23 mouse cellular contexts compared by ENCODE assay signal in genomic region chr12:112335641-112336040, GRCm38 (mm10).
A peak's percentile ranks its signal among the peaks of the same experiment; 100 is the strongest.
DNase-seq lines count a peak whose midpoint lies in the region; ATAC-seq lines count a peak whose summit lies in the region.
"Had no signal": no experiment of that assay in that cellular context is flagged by ENCODE, and none has a peak within 500 bp of the region (broad histone marks: within the 10 kb centered on the region; RNA-seq: fewer than 3 reads in every experiment).

No protein-coding gene starts in this region.

- no peaks in the 10 kb centered on the region for H3K9me3 ChIP-seq in hindbrain, embryonic 10.5 days
- H3K9me3 ChIP-seq in hindbrain, embryonic 16.5 days (ENCODE audit: control insufficient read depth, low read length), result no peaks in the 10 kb centered on the region
- no peaks in the 10 kb centered on the region for H3K9me3 ChIP-seq in forebrain, embryonic 12.5 days
- no peaks in the 10 kb centered on the region for H3K9me3 ChIP-seq in hindbrain, embryonic 14.5 days (ENCODE audit: control insufficient read depth, low read length)
- H3K9me3 ChIP-seq in midbrain, embryonic 15.5 days, result no peaks in the 10 kb centered on the region
- H3K9me3 ChIP-seq: G1E; limb, embryonic 15.5 days; liver, embryonic 15.5 days; neural tube, embryonic 12.5 days had no signal

- no peak overlapping the region for H3K9ac ChIP-seq in hindbrain, embryonic 16.5 days (ENCODE audit: low read depth, low read length)
- H3K9ac ChIP-seq in forebrain, embryonic 12.5 days, result no peak overlapping the region
- no peak overlapping the region for H3K9ac ChIP-seq in hindbrain, embryonic 14.5 days
- H3K9ac ChIP-seq in midbrain, embryonic 15.5 days, result no peak overlapping the region
- H3K9ac ChIP-seq: limb, embryonic 15.5 days; liver, embryonic 15.5 days; neural tube, embryonic 12.5 days had no signal

- no peak overlapping the region for H3K4me2 ChIP-seq in hindbrain, embryonic 16.5 days (ENCODE audit: low read length)
- H3K4me2 ChIP-seq in forebrain, embryonic 12.5 days, result no peak overlapping the region
- no peak overlapping the region for H3K4me2 ChIP-seq in hindbrain, embryonic 14.5 days (replicated peaks)
- H3K4me2 ChIP-seq in midbrain, embryonic 15.5 days, result no peak overlapping the region
- H3K4me2 ChIP-seq: heart, embryonic 11.5 days; limb, embryonic 15.5 days; liver, embryonic 15.5 days; neural tube, embryonic 12.5 days had no signal

- no peak for ATAC-seq in hindbrain, embryonic 16.5 days
- ATAC-seq in forebrain, embryonic 12.5 days (ENCODE audit: low FRiP score), result no peak
- no peak for ATAC-seq in hindbrain, embryonic 14.5 days (ENCODE audit: low FRiP score)
- no peak for ATAC-seq in midbrain, embryonic 15.5 days (replicated peaks)
- ATAC-seq: activated CD4-positive, CD25-positive, alpha-beta regulatory T cell, adult 4 months; inflammation-experienced regulatory T-cells, adult 6 months had no signal

- H3K4me3 ChIP-seq in hindbrain, embryonic 10.5 days, result no peak overlapping the region
- no peak overlapping the region for H3K4me3 ChIP-seq in hindbrain, embryonic 16.5 days (ENCODE audit: low read length)
- H3K4me3 ChIP-seq in forebrain, embryonic 12.5 days (replicated peaks), result no peak overlapping the region
- no peak overlapping the region for H3K4me3 ChIP-seq in hindbrain, embryonic 14.5 days (replicated peaks; ENCODE audit: low read length)
- H3K4me3 ChIP-seq in midbrain, embryonic 15.5 days, result no peak overlapping the region
- H3K4me3 ChIP-seq: gastrocnemius, adult 2 months; limb, embryonic 15.5 days; liver, embryonic 15.5 days; neural tube, embryonic 12.5 days had no signal

- no peaks in the 10 kb centered on the region for H3K36me3 ChIP-seq in hindbrain, embryonic 10.5 days
- no peaks in the 10 kb centered on the region for H3K36me3 ChIP-seq in hindbrain, embryonic 16.5 days (ENCODE audit: control insufficient read depth, insufficient read depth, low read length)
- H3K36me3 ChIP-seq in forebrain, embryonic 12.5 days (replicated peaks), result no peaks in the 10 kb centered on the region
- H3K36me3 ChIP-seq in hindbrain, embryonic 14.5 days (replicated peaks; ENCODE audit: control insufficient read depth, insufficient read depth), result no peaks in the 10 kb centered on the region
- no peaks in the 10 kb centered on the region for H3K36me3 ChIP-seq in midbrain, embryonic 15.5 days (replicated peaks)
- H3K36me3 ChIP-seq: G1E; limb, embryonic 15.5 days; liver, embryonic 15.5 days; neural tube, embryonic 12.5 days had no signal

- WGBS in hindbrain, embryonic 10.5 days, result 75% methylated on average over 7 of the region's 7 CpGs
- 49% methylated on average over 7 of the region's 7 CpGs for WGBS in hindbrain, embryonic 16.5 days
- WGBS in forebrain, embryonic 12.5 days, result 32% methylated on average over 7 of the region's 7 CpGs
- 32% methylated on average over 7 of the region's 7 CpGs for WGBS in hindbrain, embryonic 14.5 days
- WGBS in midbrain, embryonic 15.5 days, result 39% methylated on average over 7 of the region's 7 CpGs

- H3K27ac ChIP-seq in hindbrain, embryonic 10.5 days, result peak overlapping the region; percentile 89
- no peak overlapping the region for H3K27ac ChIP-seq in hindbrain, embryonic 16.5 days (ENCODE audit: low read depth, low read length)
- H3K27ac ChIP-seq in forebrain, embryonic 12.5 days, result peak overlapping the region; percentile 98
- peak overlapping the region; percentile 76 for H3K27ac ChIP-seq in hindbrain, embryonic 14.5 days
- peak overlapping the region; percentile 77 for H3K27ac ChIP-seq in midbrain, embryonic 15.5 days
- H3K27ac ChIP-seq: gastrocnemius, adult 2 months; limb, embryonic 15.5 days; liver, embryonic 15.5 days; macrophage; neural tube, embryonic 12.5 days; stomach, postnatal 0 days had no signal

- peaks cover 46% of the 10 kb centered on the region for H3K27me3 ChIP-seq in hindbrain, embryonic 10.5 days (ENCODE audit: insufficient read depth, poor library complexity, severe bottlenecking)
- H3K27me3 ChIP-seq in hindbrain, embryonic 16.5 days (replicated peaks; ENCODE audit: control insufficient read depth, insufficient read depth, low read length), result no peaks in the 10 kb centered on the region
- H3K27me3 ChIP-seq in forebrain, embryonic 12.5 days, result 0 out of 2 replicates have a peak, but pooled peaks cover 4% of the 10 kb centered on the region
- H3K27me3 ChIP-seq in hindbrain, embryonic 14.5 days (ENCODE audit: control insufficient read depth, insufficient read depth, low read length), result no peaks in the 10 kb centered on the region
- H3K27me3 ChIP-seq in midbrain, embryonic 15.5 days (replicated peaks), result no peaks in the 10 kb centered on the region
- H3K27me3 ChIP-seq: liver, embryonic 15.5 days had no signal

- peaks cover 93% of the 10 kb centered on the region for H3K4me1 ChIP-seq in hindbrain, embryonic 10.5 days (replicated peaks)
- peaks cover 66% of the 10 kb centered on the region for H3K4me1 ChIP-seq in hindbrain, embryonic 16.5 days (ENCODE audit: control insufficient read depth, insufficient read depth, low read depth, low read length)
- H3K4me1 ChIP-seq in forebrain, embryonic 12.5 days, result peaks cover 87% of the 10 kb centered on the region
- H3K4me1 ChIP-seq in hindbrain, embryonic 14.5 days (replicated peaks; ENCODE audit: control insufficient read depth, insufficient read depth, low read length), result peaks cover 76% of the 10 kb centered on the region
- peaks cover 80% of the 10 kb centered on the region for H3K4me1 ChIP-seq in midbrain, embryonic 15.5 days
- H3K4me1 ChIP-seq: liver, embryonic 15.5 days had no signal

- DNase-seq in hindbrain, embryonic 10.5 days (ENCODE audit: low spot score), result no peak
- no peak for DNase-seq in hindbrain, embryonic 14.5 days (ENCODE audit: low spot score)
- no peak for DNase-seq in heart, adult 9 months (ENCODE audit: low spot score in 2 of 2)
- no peak for DNase-seq in layer of hippocampus, adult 11-12 months (ENCODE audit: low spot score)
- no peak for DNase-seq in kidney, postnatal 10 days
- DNase-seq: adrenal gland, postnatal 36 days; cerebellum, adult 2 months; gastrocnemius, adult 2 months; heart, postnatal 10 days; kidney, adult 8-10 months; kidney, postnatal 36 days had no signal
